Mouse (Mus musculus) thymus, adult 2 months (tissue): Measurements from ENCODE around the gene Dnase1l3. TPM values are rescaled to one million over a fixed set of nuclear protein-coding genes. Genes with fewer than 3 reads are reported as not detected.

Experiments
- DNase-seq: peaks from one replicate; pipeline ENCODE4 v3.0.0; 2021
- H3K27ac ChIP-seq: fragments of 200-500 bp; 2 replicates; pipeline ENCODE4 v1.5.1; 2012; ENCODE audit warnings: low read length, control low read depth; ENCODE audit not compliant: control insufficient read depth, insufficient read depth
- H3K27me3 ChIP-seq: fragments of 200-500 bp; 2 replicates; pipeline ENCODE4 v1.6.1; 2012; ENCODE audit warnings: mild to moderate bottlenecking, low read length, moderate library complexity, mixed read lengths; ENCODE audit not compliant: control insufficient read depth, insufficient read depth
- H3K36me3 ChIP-seq: fragments of 200-500 bp; 2 replicates; pipeline ENCODE4 v1.6.1; 2012; ENCODE audit warnings: mild to moderate bottlenecking, low read length, moderate library complexity; ENCODE audit not compliant: control insufficient read depth, insufficient read depth
- H3K4me1 ChIP-seq: fragments of 200-500 bp; replicated peaks from 2 replicates; pipeline ENCODE4 v1.6.1; 2012; ENCODE audit warnings: low read length; ENCODE audit not compliant: control insufficient read depth, insufficient read depth
- H3K4me3 ChIP-seq: fragments of 200-500 bp; 2 replicates; pipeline ENCODE4 v1.5.1; 2012; ENCODE audit warnings: mild to moderate bottlenecking, low read length, control low read depth, moderate library complexity; ENCODE audit not compliant: control insufficient read depth, insufficient read depth
- CTCF ChIP-seq: fragments of 200-500 bp; IDR thresholded peaks from 2 replicates; pipeline ENCODE4 v1.5.1; 2012; ENCODE audit warnings: mild to moderate bottlenecking, control low read depth, low read length, moderate library complexity, borderline replicate concordance; ENCODE audit not compliant: control insufficient read depth, poor library complexity, insufficient read depth; ENCODE audit errors: extremely low read depth
- POLR2A ChIP-seq: fragments of 200-500 bp; IDR thresholded peaks from 2 replicates; pipeline ENCODE4 v1.6.1; 2012; ENCODE audit warnings: mild to moderate bottlenecking, low read length, control low read depth, moderate library complexity; ENCODE audit not compliant: control insufficient read depth, poor library complexity, insufficient read depth; ENCODE audit errors: extremely low read depth
- WGBS: fragments of 180-500 bp; shearing (Covaris S2); methylation state at CpG from one replicate; pipeline ENCODE4 v1.1.7; 2018; 5-methylcytosine and 5-hydroxymethylcytosine counted together
- polyA plus RNA-seq: library from polyadenylated mRNA; depleted of rRNA; stranded (reverse); fragments of >200 nt; gene quantifications from 2 replicates; pipeline ENCODE4 v1.2.3, GENCODE M21; 2012; rRNA removed

Dnase1l3 gene
- polyA plus RNA-seq: 22.0 and 27.8 TPM in 2 replicates

DNA sequence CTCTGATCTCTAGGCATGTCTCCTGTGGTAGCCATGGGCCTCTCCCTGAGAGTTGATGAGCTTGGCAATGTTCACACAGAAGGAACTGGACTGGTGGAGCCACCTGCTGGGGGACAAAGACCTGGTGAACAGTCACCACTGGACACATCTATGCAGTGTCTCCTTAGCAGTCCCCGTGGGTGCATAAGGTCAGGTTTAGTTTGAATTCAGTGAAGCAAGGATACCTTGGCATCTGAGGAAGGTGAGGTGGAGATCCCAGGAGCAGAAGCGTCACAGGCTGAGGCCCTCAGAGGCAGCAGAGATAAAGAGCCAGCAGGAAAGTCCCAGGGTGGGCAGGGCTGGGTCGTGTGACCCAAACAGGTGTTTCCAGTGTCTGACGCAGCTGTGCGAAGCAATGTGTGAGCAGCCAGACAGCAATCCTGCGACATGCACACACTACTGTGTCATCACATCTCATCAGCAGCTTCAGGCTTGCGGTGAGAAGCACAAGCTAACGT is at the start of gene Dnase1l3:
Gene Dnase1l3 (minus strand): TSS at position 303 of the 497 bp plus-strand sequence.
- 0 out of 2 replicates have a peak within 1 kb of the TSS, but pooled peaks have one; percentile 5 for H3K4me3 ChIP-seq
- 49% methylated on average over 8 of the region's 8 CpGs for WGBS
- no peaks in the 10 kb centered on the region for H3K27me3 ChIP-seq
- H3K36me3 ChIP-seq: no peaks in the 10 kb centered on the region
- no peak for TF ChIP-seq POLR2A
- no peak for TF ChIP-seq CTCF
- no peak within 1 kb of the TSS for H3K27ac ChIP-seq
- peaks cover 6% of the 10 kb centered on the region; the same call in 1 of the 2 replicates for H3K4me1 ChIP-seq
- DNase-seq: no peak

DNA sequence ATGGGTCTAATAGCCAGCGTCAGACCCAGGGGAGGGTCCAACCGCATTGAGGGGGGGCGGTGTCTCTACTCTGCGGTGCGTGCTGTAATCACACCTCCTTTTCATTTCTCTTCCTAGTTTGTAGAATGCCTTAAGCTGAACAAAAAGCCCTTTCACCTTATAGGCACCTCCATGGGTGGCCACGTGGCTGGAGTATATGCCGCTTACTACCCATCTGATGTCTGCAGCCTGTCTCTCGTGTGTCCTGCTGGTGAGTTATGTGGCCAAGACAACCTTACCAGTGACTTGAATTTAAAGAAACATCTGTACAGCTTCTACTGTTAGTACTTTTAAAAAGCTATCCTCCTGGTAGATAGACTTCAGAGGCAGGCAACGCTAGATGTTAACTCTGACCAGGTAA is 48.2 kb upstream of the Dnase1l3 start:
- H3K27me3 ChIP-seq: no peaks in the 10 kb centered on the region
- H3K36me3 ChIP-seq: no peaks in the 10 kb centered on the region
- 97% methylated on average over 9 of the region's 9 CpGs for WGBS
- H3K4me1 ChIP-seq: no peaks in the 10 kb centered on the region
- no peak overlapping the region for H3K4me3 ChIP-seq
- no peak for TF ChIP-seq CTCF
- no peak for TF ChIP-seq POLR2A
- H3K27ac ChIP-seq: no peak overlapping the region
- no peak for DNase-seq

- Histone ChIP-seq H3K27ac (no peak overlapping the region), H3K4me3 (no peak overlapping the region), H3K27me3 (no peaks in the 10 kb centered on the region), H3K36me3 (no peaks in the 10 kb centered on the region), H3K4me1 (no peaks in the 10 kb centered on the region)
- no peak for DNase-seq
- WGBS: 97% methylated on average over 2 of the region's 2 CpGs
- TF ChIP-seq POLR2A (no peak), CTCF (no peak)
Measured at GRCm38 (mm10) chr14:8042120-8042519, 47.7 kb upstream of the Dnase1l3 start.

GRCm38 (mm10) chr14:8040911-8041678 is 46.7 kb upstream of the Dnase1l3 start:
- H3K27me3 ChIP-seq: no peaks in the 10 kb centered on the region
- no peak for DNase-seq
- no peak for TF ChIP-seq POLR2A
- TF ChIP-seq CTCF: no peak
- H3K36me3 ChIP-seq: no peaks in the 10 kb centered on the region
- no peak overlapping the region for H3K4me3 ChIP-seq
- H3K4me1 ChIP-seq: no peaks in the 10 kb centered on the region
- 93% methylated on average over 12 of the region's 12 CpGs for WGBS
- H3K27ac ChIP-seq: no peak overlapping the region

GRCm38 (mm10) chr14:8040179-8040578 is 45.8 kb upstream of the Dnase1l3 start:
- Histone ChIP-seq H3K4me3 (no peak overlapping the region), H3K27me3 (no peaks in the 10 kb centered on the region), H3K27ac (no peak overlapping the region), H3K4me1 (no peaks in the 10 kb centered on the region), H3K36me3 (no peaks in the 10 kb centered on the region)
- no peak for DNase-seq
- WGBS: 80% methylated on average over 3 of the region's 3 CpGs
- TF ChIP-seq POLR2A: no peak
- TF ChIP-seq CTCF: no peak

DNA sequence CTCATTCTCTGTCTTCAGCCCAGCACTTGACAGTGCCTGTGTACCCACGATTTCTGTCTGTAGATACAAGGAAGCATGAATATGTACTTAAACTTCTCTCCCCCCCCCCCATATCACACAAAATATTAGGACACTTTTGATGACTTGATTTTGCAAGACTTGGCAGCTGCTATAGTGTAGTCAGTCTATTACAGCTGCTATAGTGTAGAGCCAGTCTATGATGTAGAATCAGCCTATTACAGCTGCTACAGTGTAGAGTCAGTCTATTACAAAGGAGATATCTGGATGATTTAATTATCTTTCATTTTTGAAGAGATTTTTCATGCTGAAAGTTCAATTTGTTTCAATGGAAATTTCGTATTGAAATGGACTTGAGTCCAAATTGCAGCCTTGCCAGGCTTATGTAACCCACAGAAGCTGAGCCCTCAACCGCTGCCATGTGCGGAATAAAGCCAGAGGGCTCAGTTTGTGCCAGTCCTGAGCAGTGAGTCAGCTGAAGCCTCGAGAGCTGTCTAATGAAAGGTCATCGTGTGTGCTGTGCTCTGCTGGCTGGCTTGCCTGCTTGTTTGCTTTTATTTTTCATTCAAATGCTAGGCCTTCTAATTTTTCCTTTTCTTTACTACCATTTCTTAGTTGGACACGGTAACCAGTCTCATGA is 44.5 kb upstream of the Dnase1l3 start:
- H3K27me3 ChIP-seq: no peaks in the 10 kb centered on the region
- DNase-seq: no peak
- H3K4me3 ChIP-seq: no peak overlapping the region
- H3K27ac ChIP-seq: no peak overlapping the region
- 87% methylated on average over 7 of the region's 7 CpGs for WGBS
- no peaks in the 10 kb centered on the region for H3K4me1 ChIP-seq
- no peak for TF ChIP-seq POLR2A
- no peaks in the 10 kb centered on the region for H3K36me3 ChIP-seq

- Histone ChIP-seq H3K27ac (no peak overlapping the region), H3K4me3 (no peak overlapping the region), H3K36me3 (no peaks in the 10 kb centered on the region), H3K4me1 (no peaks in the 10 kb centered on the region), H3K27me3 (no peaks in the 10 kb centered on the region)
- DNase-seq: no peak
- no peak for TF ChIP-seq POLR2A
- no peak for TF ChIP-seq CTCF
- 14% methylated on average over 5 of the region's 5 CpGs for WGBS
Measured at GRCm38 (mm10) chr14:8038150-8038549, 43.8 kb upstream of the Dnase1l3 start.
